Comparison of ENCODE assay signal across 12 mouse cellular contexts in genomic region chr6:145796191-145797023, GRCm38 (mm10). TPM values are rescaled to one million over a fixed set of nuclear protein-coding genes. Genes with fewer than 3 reads are reported as not detected.
DNase-seq lines count a peak whose midpoint lies in the region; ATAC-seq and TF ChIP-seq lines count a peak whose summit lies in the region.
"Had no signal": no experiment of that assay in that cellular context is flagged by ENCODE, and none has a peak within 500 bp of the region (broad histone marks: within the 10 kb centered on the region; RNA-seq: fewer than 3 reads in every experiment).

No protein-coding gene starts in this region.

- TF ChIP-seq POLR2A in liver, adult 2 months (IDR thresholded peaks at IDR 0.05; ENCODE audit: extremely low read depth, insufficient read depth, low read length) = no peak

- no peak overlapping the region for H3K27ac ChIP-seq in liver, adult 2 months (replicated peaks; ENCODE audit: insufficient read depth, low read depth, low read length)
- H3K27ac ChIP-seq in liver, embryonic 12.5 days = no peak overlapping the region
- H3K27ac ChIP-seq in heart, embryonic 13.5 days (replicated peaks) = peak overlapping the region; percentile 91
- no peak overlapping the region for H3K27ac ChIP-seq in kidney, postnatal 0 days
- peak overlapping the region; percentile 71 for H3K27ac ChIP-seq in stomach, embryonic 14.5 days (ENCODE audit: low read length)
- no peak overlapping the region for H3K27ac ChIP-seq in gastrocnemius, adult 2 months
- H3K27ac ChIP-seq: forebrain, embryonic 10.5 days had no signal

- 0 out of 2 replicates have a peak, but pooled peaks have one; percentile 1 for TF ChIP-seq CTCF in liver, adult 2 months (IDR thresholded peaks at IDR 0.05; ENCODE audit: low read depth, low read length)
- TF ChIP-seq CTCF in kidney, postnatal 0 days (IDR thresholded peaks at IDR 0.05; ENCODE audit: low read depth) = no peak
- TF ChIP-seq CTCF in gastrocnemius, adult 2 months (IDR thresholded peaks at IDR 0.05) = no peak

- no peak overlapping the region for H3K9ac ChIP-seq in liver, adult 2 months (ENCODE audit: low read depth, low read length)
- H3K9ac ChIP-seq in liver, embryonic 12.5 days = no peak overlapping the region
- H3K9ac ChIP-seq in heart, embryonic 13.5 days = peak overlapping the region; percentile 72
- H3K9ac ChIP-seq in kidney, postnatal 0 days (ENCODE audit: low read depth, low read length) = no peak overlapping the region
- H3K9ac ChIP-seq in stomach, embryonic 14.5 days (replicated peaks; ENCODE audit: low read depth, low read length) = no peak overlapping the region

- intact Hi-C loops in gastrocnemius, adult 2 months (cut with DNase I) = no loop called here

- no peaks in the 10 kb centered on the region for H3K9me3 ChIP-seq in liver, embryonic 12.5 days (replicated peaks)
- H3K9me3 ChIP-seq in heart, embryonic 13.5 days = no peaks in the 10 kb centered on the region
- no peaks in the 10 kb centered on the region for H3K9me3 ChIP-seq in kidney, postnatal 0 days (replicated peaks; ENCODE audit: low read length)
- H3K9me3 ChIP-seq in stomach, embryonic 14.5 days (ENCODE audit: control insufficient read depth, low read depth, low read length) = no peaks in the 10 kb centered on the region
- H3K9me3 ChIP-seq: forebrain, embryonic 10.5 days had no signal

- WGBS in liver, adult 2 months = 42% methylated on average over 14 of the region's 14 CpGs
- 64% methylated on average over 14 of the region's 14 CpGs for WGBS in liver, embryonic 12.5 days (ENCODE audit: insufficient replicate concordance)
- 21% methylated on average over 14 of the region's 14 CpGs for WGBS in heart, embryonic 13.5 days
- 48% methylated on average over 14 of the region's 14 CpGs for WGBS in kidney, postnatal 0 days
- 29% methylated on average over 14 of the region's 14 CpGs for WGBS in stomach, embryonic 14.5 days

- DNase-seq in liver, adult 2 months (ENCODE audit: extremely low read depth, low read depth, low spot score) = peak; percentile 57
- peak; percentile 51 for DNase-seq in kidney, postnatal 0 days (ENCODE audit: low spot score)
- no peak for DNase-seq in left cerebral cortex, adult 11 months (ENCODE audit: low spot score)
- no peak for DNase-seq in gastrocnemius, adult 2 months
- DNase-seq: adrenal gland, adult 2 months; cerebellum, adult 9-11 months had no signal

- H3K79me2 ChIP-seq in liver, adult 2 months (ENCODE audit: control insufficient read depth, insufficient read depth, low read length) = peaks cover 37% of the 10 kb centered on the region

- no peak overlapping the region for H3K4me2 ChIP-seq in liver, embryonic 12.5 days
- peak overlapping the region; percentile 40 for H3K4me2 ChIP-seq in heart, embryonic 13.5 days
- no peak overlapping the region for H3K4me2 ChIP-seq in kidney, postnatal 0 days (ENCODE audit: low read length)
- H3K4me2 ChIP-seq in stomach, embryonic 14.5 days (replicated peaks; ENCODE audit: low read depth, low read length) = no peak overlapping the region

- no peak overlapping the region for H3K4me3 ChIP-seq in liver, adult 2 months (ENCODE audit: insufficient read depth, low read depth, low read length)
- H3K4me3 ChIP-seq in liver, embryonic 12.5 days = no peak overlapping the region
- H3K4me3 ChIP-seq in heart, embryonic 13.5 days = no peak overlapping the region
- H3K4me3 ChIP-seq in kidney, postnatal 0 days (replicated peaks; ENCODE audit: low read depth, low read length) = no peak overlapping the region
- no peak overlapping the region for H3K4me3 ChIP-seq in stomach, embryonic 14.5 days (ENCODE audit: low read depth, low read length)
- H3K4me3 ChIP-seq in gastrocnemius, adult 2 months = no peak overlapping the region
- H3K4me3 ChIP-seq: forebrain, embryonic 10.5 days; myocyte had no signal

- H3K4me1 ChIP-seq in liver, adult 2 months (ENCODE audit: control insufficient read depth, insufficient read depth, low read length) = peaks cover 12% of the 10 kb centered on the region
- peaks cover 3% of the 10 kb centered on the region; the same call in 1 of the 2 replicates for H3K4me1 ChIP-seq in liver, embryonic 12.5 days
- H3K4me1 ChIP-seq in heart, embryonic 13.5 days = peaks cover 72% of the 10 kb centered on the region
- H3K4me1 ChIP-seq in kidney, postnatal 0 days (replicated peaks; ENCODE audit: insufficient read depth, low read length) = 0 out of 2 replicates have a peak, but pooled peaks cover 8% of the 10 kb centered on the region
- peaks cover 26% of the 10 kb centered on the region for H3K4me1 ChIP-seq in stomach, embryonic 14.5 days (ENCODE audit: control insufficient read depth, insufficient read depth, low read length)

- ATAC-seq in liver, embryonic 12.5 days = no peak
- ATAC-seq in heart, embryonic 13.5 days (ENCODE audit: extremely low read depth, insufficient number of reproducible peaks, low FRiP score, low TSS enrichment) = no peak; the same call in 1 of the 2 replicates
- ATAC-seq in kidney, postnatal 0 days (replicated peaks; ENCODE audit: low FRiP score, low read depth) = no peak
- ATAC-seq in stomach, embryonic 14.5 days (ENCODE audit: insufficient number of reproducible peaks, insufficient read depth, low FRiP score, low read depth) = no peak
- ATAC-seq: hindbrain, embryonic 16.5 days had no signal

- no peaks in the 10 kb centered on the region for H3K27me3 ChIP-seq in liver, adult 2 months (ENCODE audit: control insufficient read depth, insufficient read depth, low read length)
- no peaks in the 10 kb centered on the region for H3K27me3 ChIP-seq in liver, embryonic 12.5 days (replicated peaks)
- H3K27me3 ChIP-seq in heart, embryonic 13.5 days (replicated peaks) = no peaks in the 10 kb centered on the region
- H3K27me3 ChIP-seq in kidney, postnatal 0 days (ENCODE audit: insufficient read depth, low read length) = no peaks in the 10 kb centered on the region
- H3K27me3 ChIP-seq in stomach, embryonic 14.5 days (ENCODE audit: control insufficient read depth, insufficient read depth, low read length) = no peaks in the 10 kb centered on the region

- no peaks in the 10 kb centered on the region for H3K36me3 ChIP-seq in liver, adult 2 months (ENCODE audit: control insufficient read depth, insufficient read depth, low read length)
- no peaks in the 10 kb centered on the region for H3K36me3 ChIP-seq in liver, embryonic 12.5 days
- peaks cover 6% of the 10 kb centered on the region; the same call in 1 of the 2 replicates for H3K36me3 ChIP-seq in heart, embryonic 13.5 days
- no peaks in the 10 kb centered on the region for H3K36me3 ChIP-seq in kidney, postnatal 0 days (ENCODE audit: insufficient read depth, low read length)
- H3K36me3 ChIP-seq in stomach, embryonic 14.5 days (ENCODE audit: control insufficient read depth, insufficient read depth, low read length) = no peaks in the 10 kb centered on the region
- H3K36me3 ChIP-seq: forebrain, embryonic 10.5 days had no signal

RNA-seq across cellular contexts. Expression of gene Rassf8, which starts 49.9 kb away (rescaled TPM):
- total RNA-seq in liver, adult 2 months (2014; rRNA removed) = 30.0 and 34.5 TPM in 2 replicates
- polyA plus RNA-seq in liver, adult 2 months (2012; rRNA removed) = 19.5 and 22.8 TPM in 2 replicates
- 0.94 and 1.2 TPM in 2 replicates for polyA plus RNA-seq in liver, embryonic 12.5 days (2016; fragmentation: Nextera tagmentation; extraction: Ambion mirVana)
- 7.4 and 7.6 TPM in 2 replicates for polyA plus RNA-seq in heart, embryonic 13.5 days (2015; fragmentation: Nextera tagmentation; extraction: Ambion mirVana)
- polyA plus RNA-seq in kidney, postnatal 0 days (2015; fragmentation: Nextera tagmentation; extraction: Ambion mirVana) = 10.3 and 11.0 TPM in 2 replicates
- 10.5 and 11.4 TPM in 2 replicates for polyA plus RNA-seq in stomach, embryonic 14.5 days (2014; fragmentation: Nextera tagmentation; extraction: Ambion mirVana)
- total RNA-seq in gastrocnemius, adult 2 months (2021) = 10 to 100 TPM; 25.5 to 42.7 TPM

Comparison
In these comparisons a context has a peak if more than half of its experiments do, and no peak if none do; other contexts are left out.
1. DNase-seq: peak in liver, adult 2 months (single experiment) and kidney, postnatal 0 days (single experiment); none in left cerebral cortex, adult 11 months (single experiment) and gastrocnemius, adult 2 months (single experiment).
2. H3K27ac ChIP-seq: peak in heart, embryonic 13.5 days (single experiment) and stomach, embryonic 14.5 days (single experiment); none in liver, adult 2 months (single experiment), liver, embryonic 12.5 days (single experiment), kidney, postnatal 0 days (single experiment) and gastrocnemius, adult 2 months (single experiment).